Mouse (Mus musculus): ENCODE data around the gene Tgfb3. TPM values are rescaled to one million over a fixed set of nuclear protein-coding genes. Genes with fewer than 3 reads are reported as not detected.

Tgfb3 gene
- polyA plus RNA-seq, 1 experiment from 2014 or later = 0.37 TPM

DNA sequence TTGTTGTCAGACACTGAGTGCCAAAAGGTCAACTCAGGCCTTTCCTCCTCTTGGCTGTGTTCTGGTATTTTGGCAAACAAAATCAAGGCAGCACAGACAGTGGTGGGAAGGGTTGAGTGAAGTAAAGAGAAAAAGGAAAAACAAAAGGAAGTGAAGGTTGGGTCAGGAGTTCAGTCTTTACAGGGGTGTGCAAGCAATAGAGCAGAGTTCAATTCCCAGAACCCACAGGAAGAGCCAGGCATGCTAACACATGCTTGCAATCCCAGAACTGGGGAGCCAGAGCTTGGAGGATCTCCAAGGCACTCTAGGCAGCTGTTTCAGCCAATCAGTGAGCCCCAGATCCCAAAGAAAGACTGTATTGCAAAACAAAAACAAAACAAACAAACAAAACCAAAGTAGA is 14.0 kb downstream of the Tgfb3 start:
- Histone ChIP-seq H3K27ac (no peak overlapping the region), H3K79me2 (ENCODE audit: inconsistent target) (no peaks in the 10 kb centered on the region), H3K4me3 (ENCODE audit: inconsistent target) (no peak overlapping the region), H3K36me3 (ENCODE audit: inconsistent target) (no peaks in the 10 kb centered on the region)

DNA sequence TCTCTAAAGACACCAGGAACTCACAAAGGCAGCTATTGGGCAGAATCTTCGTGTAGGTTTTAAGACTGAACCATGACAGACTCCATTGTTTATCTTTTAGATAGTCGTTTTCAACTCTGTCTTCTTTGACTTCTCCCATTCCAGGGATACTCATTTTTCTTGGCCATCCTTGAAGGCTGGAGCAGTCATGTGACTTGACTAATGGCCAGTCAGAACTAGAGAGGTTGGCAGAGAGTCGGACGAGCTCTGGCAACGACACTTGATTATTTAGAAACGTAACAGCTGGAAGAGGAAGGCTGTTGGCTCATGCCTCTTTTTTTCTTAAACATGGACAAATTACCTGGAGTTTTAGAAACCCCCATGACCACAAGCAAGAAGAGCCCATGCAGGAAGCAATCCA is 19.5 kb downstream of the Tgfb3 start:
- H3K79me2 ChIP-seq (ENCODE audit: inconsistent target) = no peaks in the 10 kb centered on the region
- WGBS (ENCODE audit: missing documents) = 96% methylated on average over 6 of the region's 6 CpGs

DNA sequence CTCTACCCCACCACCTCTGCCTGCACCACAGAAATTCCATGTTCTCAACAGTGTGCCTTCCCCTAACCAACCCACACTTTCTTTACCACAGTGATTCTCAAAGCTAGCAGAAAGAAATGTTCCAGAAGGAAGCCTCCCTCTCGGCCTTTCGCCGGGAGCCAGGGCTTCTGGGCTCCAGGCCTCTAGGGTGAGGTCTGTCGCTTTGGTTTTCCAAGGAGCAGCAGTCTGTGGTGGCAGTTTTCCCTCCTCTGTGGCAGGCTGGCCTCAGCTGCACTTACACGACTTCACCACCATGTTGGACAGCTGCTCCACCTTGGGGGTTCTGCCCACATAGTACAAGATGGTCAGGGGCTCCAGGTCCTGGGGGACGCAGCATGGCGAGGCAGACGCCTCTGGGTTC is 21.3 kb downstream of the Tgfb3 start:
- 88% methylated on average over 8 of the region's 8 CpGs for WGBS (ENCODE audit: missing documents)
- Histone ChIP-seq H3K27ac (no peak overlapping the region), H3K4me3 (ENCODE audit: inconsistent target) (no peak overlapping the region), H3K36me3 (ENCODE audit: inconsistent target) (no peaks in the 10 kb centered on the region), H3K79me2 (ENCODE audit: inconsistent target) (no peaks in the 10 kb centered on the region)

More for the DNA sequence above, 19.5 kb downstream of the Tgfb3 start:
- no peak overlapping the region for H3K27ac ChIP-seq
- H3K36me3 ChIP-seq (ENCODE audit: inconsistent target) = no peaks in the 10 kb centered on the region
- no peak overlapping the region for H3K4me3 ChIP-seq (ENCODE audit: inconsistent target)

DNA sequence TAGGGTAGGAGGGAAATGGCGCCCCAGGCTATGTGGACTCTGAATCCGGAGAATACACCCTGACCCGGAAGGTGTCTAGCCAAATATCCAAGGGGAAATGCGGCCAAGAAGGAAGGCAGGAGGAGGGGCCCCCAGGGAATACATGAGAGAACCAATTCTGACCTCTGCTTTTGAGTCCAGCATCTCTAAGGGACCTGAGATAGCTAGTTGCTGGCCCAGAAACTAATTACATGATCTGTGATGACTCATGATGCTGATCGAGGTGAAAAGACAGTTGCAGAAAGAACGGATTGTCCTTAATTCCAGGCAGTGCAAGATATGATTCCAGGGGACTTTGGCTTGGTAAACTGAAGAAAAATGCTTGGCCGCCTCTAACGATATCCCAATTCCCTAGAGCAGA is 21.9 kb downstream of the Tgfb3 start:
- Histone ChIP-seq H3K27ac (no peak overlapping the region), H3K79me2 (ENCODE audit: inconsistent target) (no peaks in the 10 kb centered on the region), H3K36me3 (ENCODE audit: inconsistent target) (no peaks in the 10 kb centered on the region), H3K4me3 (ENCODE audit: inconsistent target) (no peak overlapping the region)
- 93% methylated on average over 8 of the region's 8 CpGs for WGBS (ENCODE audit: missing documents)

DNA sequence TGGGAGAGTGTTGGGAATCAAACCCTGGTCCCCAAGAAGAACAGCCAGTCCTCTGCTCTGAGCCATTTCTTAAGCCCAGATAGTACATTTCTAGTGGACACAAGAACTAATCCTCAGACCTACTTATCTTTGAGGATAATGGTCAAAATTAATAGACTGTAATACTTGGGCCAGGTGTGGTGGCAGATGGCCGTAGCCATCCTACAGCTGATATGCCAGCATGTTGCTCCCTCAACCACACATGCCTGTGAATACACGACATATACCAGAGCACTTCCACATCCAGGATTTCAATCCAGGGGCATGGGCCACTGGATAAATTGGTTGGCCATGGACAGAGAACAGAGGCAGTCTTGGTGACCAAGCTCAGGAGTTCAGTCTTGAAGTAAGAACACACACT is 23.5 kb downstream of the Tgfb3 start:
- Histone ChIP-seq H3K4me3 (ENCODE audit: inconsistent target) (no peak overlapping the region), H3K27ac (no peak overlapping the region), H3K79me2 (ENCODE audit: inconsistent target) (no peaks in the 10 kb centered on the region), H3K36me3 (ENCODE audit: inconsistent target) (no peaks in the 10 kb centered on the region)
- WGBS (ENCODE audit: missing documents) = 97% methylated on average over 2 of the region's 2 CpGs

DNA sequence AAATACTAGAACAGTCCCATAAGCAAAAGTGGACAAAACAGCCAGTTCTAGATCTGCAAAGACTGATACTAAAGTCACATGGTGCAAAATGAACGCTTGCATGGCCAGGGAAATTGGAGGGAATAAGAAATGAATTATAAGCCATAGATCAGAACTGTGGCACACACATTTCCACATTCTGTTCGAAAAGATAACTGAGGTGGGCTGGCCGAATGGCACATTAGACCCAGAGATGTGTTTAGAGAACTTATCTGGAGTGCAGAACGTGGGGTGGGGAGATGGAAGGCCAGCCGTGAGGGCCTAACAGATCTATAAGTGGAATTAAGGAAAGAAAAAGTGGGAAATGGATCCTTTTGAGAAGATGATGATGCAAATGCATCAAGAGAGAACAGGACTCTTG is 27.4 kb downstream of the Tgfb3 start:
- 95% methylated on average over 5 of the region's 5 CpGs for WGBS (ENCODE audit: missing documents)
- Histone ChIP-seq H3K36me3 (ENCODE audit: inconsistent target) (no peaks in the 10 kb centered on the region), H3K79me2 (ENCODE audit: inconsistent target) (no peaks in the 10 kb centered on the region), H3K4me3 (ENCODE audit: inconsistent target) (no peak overlapping the region), H3K27ac (no peak overlapping the region)

DNA sequence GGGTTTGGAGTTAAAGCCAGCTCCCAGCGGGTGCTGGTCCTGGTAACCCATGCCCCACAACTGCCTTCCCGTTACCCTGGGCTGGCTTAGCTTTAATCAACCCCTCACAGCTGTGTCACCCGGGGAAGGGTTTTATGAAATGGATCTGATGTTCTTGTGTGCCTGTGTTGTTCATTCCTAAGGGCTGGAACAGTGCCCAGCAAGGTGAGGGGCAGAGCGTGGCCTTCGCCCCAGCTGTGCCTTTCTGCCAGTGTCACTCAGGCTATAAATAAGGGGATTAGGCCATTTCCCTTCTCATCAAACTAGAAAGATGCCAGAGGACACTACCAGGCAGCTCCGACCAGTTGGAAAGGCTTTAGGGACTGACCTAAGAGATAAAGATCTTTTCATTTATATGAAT is 29.0 kb downstream of the Tgfb3 start:
- H3K36me3 ChIP-seq (ENCODE audit: inconsistent target) = no peaks in the 10 kb centered on the region
- 95% methylated on average over 6 of the region's 6 CpGs for WGBS (ENCODE audit: missing documents)
- H3K27ac ChIP-seq = no peak overlapping the region
- no peaks in the 10 kb centered on the region for H3K79me2 ChIP-seq (ENCODE audit: inconsistent target)
- H3K4me3 ChIP-seq (ENCODE audit: inconsistent target) = no peak overlapping the region

DNA sequence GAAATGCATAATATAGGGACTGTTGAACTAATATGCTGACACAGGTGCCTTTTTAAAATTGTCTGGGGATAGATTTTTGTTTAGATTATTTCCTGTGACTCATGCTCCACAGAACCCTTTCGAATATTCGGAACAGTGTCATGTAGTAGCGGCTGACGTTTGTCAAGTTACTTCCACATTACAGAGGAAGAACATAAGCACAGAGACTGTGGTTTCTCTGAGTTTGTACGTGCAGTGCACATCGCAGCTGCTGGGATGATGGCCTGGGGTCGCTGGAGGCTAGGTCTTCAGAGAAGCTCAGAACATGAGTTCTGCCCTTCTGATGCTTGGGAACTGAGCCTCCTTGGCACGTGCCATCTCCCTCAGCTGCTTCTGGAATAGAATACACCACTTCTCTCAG is 31.5 kb downstream of the Tgfb3 start:
- no peak overlapping the region for H3K4me3 ChIP-seq (ENCODE audit: inconsistent target)
- H3K36me3 ChIP-seq (ENCODE audit: inconsistent target) = no peaks in the 10 kb centered on the region
- peak overlapping the region; percentile 60 for H3K27ac ChIP-seq
- H3K79me2 ChIP-seq (ENCODE audit: inconsistent target) = no peaks in the 10 kb centered on the region
- 12% methylated on average over 8 of the region's 8 CpGs for WGBS (ENCODE audit: missing documents)

DNA sequence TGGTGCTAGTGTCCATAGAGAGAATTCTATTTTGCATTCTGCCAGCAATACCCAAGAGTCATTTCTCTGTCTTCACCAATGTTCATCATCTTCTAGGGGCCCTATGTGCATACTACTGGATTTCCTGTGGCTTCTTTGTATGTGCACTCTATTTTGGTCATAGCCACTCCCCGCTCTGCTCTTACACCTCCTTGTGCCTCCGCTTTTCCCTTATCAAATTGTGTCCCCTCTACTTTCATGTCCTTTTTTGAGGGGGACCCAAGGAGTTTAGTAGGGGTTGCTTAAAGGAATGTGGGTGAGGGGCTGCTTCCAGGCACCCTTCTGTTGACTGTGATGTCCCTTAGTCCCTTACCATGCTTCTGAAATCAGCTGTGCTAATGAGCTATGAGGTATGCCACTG is 32.1 kb downstream of the Tgfb3 start:
- Histone ChIP-seq H3K27ac (peak overlapping the region; percentile 60), H3K79me2 (ENCODE audit: inconsistent target) (no peaks in the 10 kb centered on the region), H3K4me3 (ENCODE audit: inconsistent target) (no peak overlapping the region), H3K36me3 (ENCODE audit: inconsistent target) (no peaks in the 10 kb centered on the region)
- WGBS (ENCODE audit: missing documents) = 86% methylated on average over 2 of the region's 2 CpGs

DNA sequence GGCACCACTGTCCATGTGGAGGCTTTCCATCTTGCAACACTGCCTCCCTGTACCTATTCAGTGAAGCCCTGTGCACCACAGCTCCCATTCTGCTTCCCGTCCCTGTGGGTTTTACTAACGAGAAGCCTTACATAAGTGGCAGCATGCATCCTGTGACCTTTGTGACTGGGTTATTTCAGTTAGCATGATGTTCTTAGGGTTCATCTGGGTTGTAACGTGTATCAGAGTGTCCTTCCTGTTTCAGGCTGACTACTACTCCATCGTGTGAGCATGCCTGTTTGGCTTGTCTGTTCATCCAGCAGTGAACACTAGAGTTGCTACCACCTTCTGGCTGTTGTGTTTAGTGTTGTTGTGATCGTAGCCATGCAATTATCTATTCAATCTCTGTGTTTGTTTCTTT is 32.7 kb downstream of the Tgfb3 start:
- peak overlapping the region; percentile 60; the same call in 1 of the 2 replicates for H3K27ac ChIP-seq
- 52% methylated on average over 5 of the region's 5 CpGs for WGBS (ENCODE audit: missing documents)
- no peaks in the 10 kb centered on the region for H3K36me3 ChIP-seq (ENCODE audit: inconsistent target)
- no peaks in the 10 kb centered on the region for H3K79me2 ChIP-seq (ENCODE audit: inconsistent target)
- H3K4me3 ChIP-seq (ENCODE audit: inconsistent target) = no peak overlapping the region

DNA sequence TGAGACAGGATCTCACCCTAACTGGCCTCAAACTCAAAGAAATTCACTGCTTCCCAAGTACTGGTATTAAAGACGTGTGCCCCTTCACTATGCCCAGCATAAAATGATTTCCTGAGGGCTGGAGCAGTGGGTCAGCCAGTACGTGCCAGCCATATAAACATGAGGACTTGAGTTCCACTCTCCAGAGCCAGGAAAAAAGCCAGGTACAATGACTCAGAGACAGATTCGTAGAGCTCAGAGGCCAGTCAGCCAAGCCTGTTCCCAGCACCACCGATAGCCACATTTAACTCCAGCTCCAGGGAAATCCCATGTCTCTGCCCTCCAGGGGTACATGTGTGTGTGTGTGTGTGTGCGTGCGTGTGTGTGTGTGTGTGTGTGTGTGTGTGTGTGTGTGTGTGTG is 39.1 kb downstream of the Tgfb3 start:
- Histone ChIP-seq H3K36me3 (ENCODE audit: inconsistent target) (no peaks in the 10 kb centered on the region), H3K4me3 (ENCODE audit: inconsistent target) (no peak overlapping the region), H3K79me2 (ENCODE audit: inconsistent target) (no peaks in the 10 kb centered on the region), H3K27ac (no peak overlapping the region)
- 96% methylated on average over 6 of the region's 6 CpGs for WGBS (ENCODE audit: missing documents)

DNA sequence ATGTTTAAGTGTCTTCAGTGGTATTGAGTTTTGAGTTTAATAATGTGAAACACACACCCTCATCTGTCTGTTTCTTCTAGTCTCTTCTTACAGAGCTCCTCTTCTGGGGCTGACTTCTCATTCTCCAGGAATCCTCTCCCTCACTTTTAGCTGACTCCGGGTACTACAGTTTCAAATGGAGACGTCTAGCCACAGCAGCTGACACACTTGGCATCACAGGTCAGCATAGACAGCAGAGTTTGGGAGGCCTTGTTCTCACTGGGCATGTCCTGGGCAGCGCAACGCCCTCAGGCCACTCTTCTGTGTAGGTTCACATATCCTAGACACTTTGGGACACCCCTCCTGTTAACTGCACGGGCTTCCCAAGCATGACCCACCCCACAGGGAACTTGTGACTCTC is 39.8 kb downstream of the Tgfb3 start:
- Histone ChIP-seq H3K79me2 (ENCODE audit: inconsistent target) (no peaks in the 10 kb centered on the region), H3K36me3 (ENCODE audit: inconsistent target) (no peaks in the 10 kb centered on the region), H3K27ac (no peak overlapping the region), H3K4me3 (ENCODE audit: inconsistent target) (no peak overlapping the region)
- WGBS (ENCODE audit: missing documents) = 95% methylated on average over 5 of the region's 5 CpGs

DNA sequence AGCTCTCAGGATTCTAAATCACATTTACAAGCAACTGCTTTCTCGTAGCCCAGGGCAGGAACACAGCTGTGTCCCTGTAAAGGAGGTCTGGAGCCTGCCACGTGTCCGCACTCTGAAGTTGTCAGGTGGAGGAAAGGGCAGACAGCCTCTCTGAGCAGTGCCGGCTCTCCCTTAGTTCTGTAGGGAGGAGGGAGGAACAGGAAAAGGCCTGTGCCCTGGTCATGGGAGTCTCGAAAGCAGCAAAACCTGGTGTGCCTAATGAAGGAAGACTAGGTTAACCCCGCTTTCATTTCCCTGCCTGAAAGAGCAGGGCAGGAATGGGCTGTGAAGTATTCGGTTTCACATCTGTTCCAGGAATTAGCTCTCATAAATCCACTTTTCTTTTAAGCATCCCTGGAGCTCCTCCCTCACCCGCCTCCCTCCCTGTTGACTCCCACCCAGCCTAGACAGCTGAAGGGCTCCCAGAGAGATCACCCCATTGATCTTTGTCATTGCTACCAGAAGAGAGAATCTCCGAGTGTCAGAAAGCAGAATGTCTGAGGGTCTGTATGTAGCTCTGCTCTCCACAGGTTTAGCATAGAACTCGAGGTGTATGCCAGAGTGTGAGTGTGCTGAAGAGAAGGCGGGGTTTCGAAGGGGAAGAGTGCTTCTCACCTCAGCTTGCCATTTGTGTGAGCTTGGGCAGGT is 41.5 kb downstream of the Tgfb3 start:
- Histone ChIP-seq H3K27ac (no peak overlapping the region), H3K79me2 (ENCODE audit: inconsistent target) (no peaks in the 10 kb centered on the region), H3K36me3 (ENCODE audit: inconsistent target) (no peaks in the 10 kb centered on the region), H3K4me3 (ENCODE audit: inconsistent target) (no peak overlapping the region)
- 79% methylated on average over 12 of the region's 12 CpGs for WGBS (ENCODE audit: missing documents)

DNA sequence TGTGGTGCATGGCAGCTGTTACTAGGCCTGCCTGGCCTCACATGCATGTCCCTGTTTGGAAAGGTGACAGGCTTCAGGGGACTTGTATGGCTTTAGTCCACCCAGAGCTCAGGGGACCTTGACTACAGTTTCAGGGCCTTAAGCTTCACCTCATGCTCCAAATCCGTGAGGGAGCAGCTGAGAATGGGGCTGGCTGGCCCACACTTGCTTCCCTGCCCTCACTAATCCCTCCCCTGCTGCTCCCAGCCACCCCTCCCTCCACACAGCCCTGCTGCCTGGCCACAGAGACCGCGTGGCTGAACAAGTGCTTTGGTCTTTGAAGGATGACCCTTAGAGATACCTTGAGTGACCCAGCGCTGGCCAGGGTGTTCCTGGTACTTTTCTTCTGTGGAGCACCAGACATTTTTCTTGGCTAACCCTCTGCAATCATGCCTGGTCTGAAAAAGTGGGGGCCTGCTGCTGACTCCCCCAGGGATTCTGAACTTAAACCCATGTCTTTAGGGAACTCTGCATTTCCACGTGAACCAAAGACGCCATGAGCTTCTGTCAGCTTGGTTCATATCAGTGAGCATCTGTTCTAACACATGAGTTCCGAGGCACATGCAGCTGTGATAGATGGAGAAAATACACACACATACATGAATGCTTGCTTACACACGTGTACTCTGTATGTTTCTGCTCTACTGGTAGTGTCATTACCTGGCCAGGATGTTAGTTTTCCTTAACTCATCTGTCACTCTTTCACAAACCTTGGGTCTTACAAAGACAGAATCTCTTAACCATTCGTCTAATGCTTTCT is 42.3 kb downstream of the Tgfb3 start:
- H3K79me2 ChIP-seq (ENCODE audit: inconsistent target) = no peaks in the 10 kb centered on the region
- no peaks in the 10 kb centered on the region for H3K36me3 ChIP-seq (ENCODE audit: inconsistent target)
- H3K4me3 ChIP-seq (ENCODE audit: inconsistent target) = no peak overlapping the region
- H3K27ac ChIP-seq = no peak overlapping the region
- 93% methylated on average over 9 of the region's 9 CpGs for WGBS (ENCODE audit: missing documents)

DNA sequence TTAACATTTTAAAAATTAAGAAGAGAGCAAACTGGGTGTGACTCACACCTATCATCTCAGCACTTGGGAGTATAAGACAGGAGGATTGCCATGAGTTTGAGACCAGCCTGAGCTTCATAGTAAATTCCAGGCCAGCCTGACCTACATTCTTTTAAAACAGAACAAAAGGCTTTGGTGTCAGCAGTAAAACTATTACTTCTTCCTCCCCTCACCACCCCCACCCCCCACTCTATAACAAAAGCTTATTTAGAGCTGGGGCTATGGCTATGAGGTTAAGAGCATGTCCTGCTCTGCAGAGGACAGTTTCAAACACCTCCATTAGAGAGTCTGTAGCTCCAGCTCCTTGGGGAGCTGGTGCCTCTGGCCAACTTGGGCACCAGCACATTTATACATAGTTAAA is 43.3 kb downstream of the Tgfb3 start:
- no peaks in the 10 kb centered on the region for H3K36me3 ChIP-seq (ENCODE audit: inconsistent target)
- no peaks in the 10 kb centered on the region for H3K79me2 ChIP-seq (ENCODE audit: inconsistent target)
- no peak overlapping the region for H3K4me3 ChIP-seq (ENCODE audit: inconsistent target)
- H3K27ac ChIP-seq = no peak overlapping the region

DNA sequence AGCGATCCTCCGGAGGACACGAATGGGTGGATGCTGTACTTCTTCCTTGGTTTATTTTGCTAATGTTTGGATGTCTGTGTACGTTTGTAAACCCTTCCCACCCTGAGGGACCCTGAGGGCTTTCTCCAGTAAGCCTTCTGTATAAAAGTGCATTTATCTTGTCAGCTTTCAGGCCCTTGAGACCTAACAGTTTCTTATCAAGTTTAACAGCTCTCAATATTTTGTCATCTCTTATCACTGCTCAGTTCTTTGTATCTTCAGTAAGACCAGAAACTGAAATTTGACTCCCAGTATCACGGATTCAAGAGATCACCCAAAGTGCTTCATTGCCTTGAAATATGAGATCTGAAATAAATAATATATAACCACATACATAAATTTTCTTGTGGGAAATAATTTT is 47.9 kb downstream of the Tgfb3 start:
- no peaks in the 10 kb centered on the region for H3K79me2 ChIP-seq (ENCODE audit: inconsistent target)
- H3K27ac ChIP-seq = no peak overlapping the region
- H3K36me3 ChIP-seq (ENCODE audit: inconsistent target) = no peaks in the 10 kb centered on the region
- 92% methylated on average over 5 of the region's 5 CpGs for WGBS (ENCODE audit: missing documents)
- no peak overlapping the region for H3K4me3 ChIP-seq (ENCODE audit: inconsistent target)
